ENCODE assay signal across 8 mouse cellular contexts in genomic region chr16:34320023-34320800, GRCm38 (mm10).
DNase-seq lines count a peak whose midpoint lies in the region; ATAC-seq lines count a peak whose summit lies in the region.

No protein-coding gene starts in this region.

- ATAC-seq in megakaryocyte progenitor cell, adult 5-6 weeks (replicated peaks; ENCODE audit: poor library complexity), result no peak

- DNase-seq in cerebellum, postnatal 14 days, result peak; percentile 48 to 60
- no peak for DNase-seq in cerebellum, adult 18-20 months
- peak; percentile 67 for DNase-seq in kidney, adult 18-20 months
- no peak for DNase-seq in kidney, postnatal 4 days
- peak; percentile 56 to 63 for DNase-seq in right cerebral cortex, adult 2 months (ENCODE audit: low spot score in 2 of 2)
- no peak for DNase-seq in right cerebral cortex, postnatal 36 days (ENCODE audit: low spot score in 2 of 2)
- no peak for DNase-seq in Muller cell, postnatal 12 days (ENCODE audit: inconsistent ontology term)

Comparison
In these comparisons a context has a peak if more than half of its experiments do, and no peak if none do; other contexts are left out.
1. DNase-seq: peak in cerebellum, postnatal 14 days (2 of 2), kidney, adult 18-20 months (single experiment) and right cerebral cortex, adult 2 months (2 of 2); none in cerebellum, adult 18-20 months (0 of 2), kidney, postnatal 4 days (0 of 2), right cerebral cortex, postnatal 36 days (0 of 2) and Muller cell, postnatal 12 days (single experiment).